Mouse (Mus musculus) liver, adult 2 months (tissue): ENCODE data around the gene D130043K22Rik.

Experiments
- CTCF ChIP-seq: fragments of 200-500 bp; IDR thresholded peaks from 2 replicates; pipeline ENCODE4 v1.5.1; 2011; ENCODE audit warnings: low read depth, low read length, control low read depth
- POLR2A ChIP-seq: fragments of 200-500 bp; IDR thresholded peaks from 2 replicates; pipeline ENCODE4 v1.6.1; 2011; ENCODE audit warnings: low read length, control low read depth; ENCODE audit not compliant: insufficient read depth; ENCODE audit errors: extremely low read depth

DNA sequence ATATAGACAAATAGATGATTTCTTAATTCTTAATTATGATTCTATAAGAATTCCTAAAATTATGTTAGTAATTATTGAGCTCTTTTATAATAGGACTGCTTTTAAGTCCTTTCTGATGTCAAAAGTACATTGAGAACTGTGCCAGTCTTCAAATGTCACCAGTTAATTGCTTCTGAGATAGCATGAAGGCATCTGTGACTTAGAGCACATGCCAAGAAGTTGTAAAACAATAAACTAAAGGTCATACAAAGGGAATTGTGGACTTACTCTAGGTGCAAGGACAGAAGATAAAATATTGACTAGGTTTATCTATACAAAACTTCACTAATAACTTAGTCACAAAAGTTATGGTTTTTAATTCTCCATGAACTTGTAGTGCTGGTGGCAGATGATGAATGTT, 14.2 kb downstream of the D130043K22Rik start:
- TF ChIP-seq POLR2A (no peak), CTCF (no peak)
